Mouse (Mus musculus): ENCODE data around the gene Klhl11. TPM values are rescaled to one million over a fixed set of nuclear protein-coding genes. Genes with fewer than 3 reads are reported as not detected.

The Klhl11 gene
- polyA plus RNA-seq, 1 experiment from 2014 or later, result 12.4 TPM

DNA sequence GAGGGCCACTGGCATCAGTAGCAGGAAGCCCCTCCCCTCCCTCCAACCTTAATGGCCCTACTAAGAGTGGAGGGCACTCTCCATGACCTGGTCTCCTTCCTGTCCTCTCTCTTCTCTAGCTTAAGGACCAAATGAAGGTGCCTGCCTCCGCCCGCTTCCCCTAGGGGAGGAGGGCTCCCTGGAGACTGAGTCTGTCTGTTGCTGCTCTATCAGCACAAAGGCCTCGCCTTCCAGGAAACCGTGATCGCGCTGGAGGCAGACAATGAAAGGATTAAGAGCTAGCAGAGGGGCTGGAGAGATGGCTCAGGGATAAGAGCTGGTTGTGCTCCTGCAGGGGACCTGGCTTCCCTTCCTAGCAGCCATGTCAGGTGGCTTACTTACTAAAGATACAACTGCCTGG lies 28.8 kb upstream of the Klhl11 start:
- Histone ChIP-seq H3K9ac (no peak overlapping the region), H3K4me1 (no peaks in the 10 kb centered on the region), H3K9me3 (no peaks in the 10 kb centered on the region), H3K4me3 (no peak overlapping the region), H3K27ac (no peak overlapping the region), H3K4me2 (replicated peaks) (no peak overlapping the region), H3K36me3 (peaks cover 96% of the 10 kb centered on the region), H3K27me3 (replicated peaks) (no peaks in the 10 kb centered on the region)
- no peak for ATAC-seq (ENCODE audit: low FRiP score, low read depth)
- WGBS, result 49% methylated on average over 6 of the region's 6 CpGs

DNA sequence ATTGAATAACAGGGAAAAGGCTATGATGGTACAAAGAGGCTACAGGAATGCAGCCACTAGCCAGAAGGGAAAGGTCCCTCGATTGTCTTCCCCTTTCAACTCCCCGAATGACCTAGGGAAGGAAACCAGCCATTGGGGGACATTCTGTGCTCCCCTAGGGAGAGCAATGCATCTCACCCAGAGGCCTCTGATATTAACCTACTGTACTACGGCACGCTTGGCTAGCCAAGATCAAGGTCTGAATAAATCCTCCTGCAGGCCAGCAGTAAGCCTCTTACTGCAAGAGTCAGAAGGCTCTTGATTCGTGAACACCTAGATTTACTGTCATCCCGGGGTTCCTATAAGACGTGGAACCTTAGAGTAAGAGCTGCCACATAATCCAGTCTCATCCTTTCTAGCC lies 28.1 kb upstream of the Klhl11 start:
- ATAC-seq (ENCODE audit: low FRiP score, low read depth), result no peak
- no peak overlapping the region for H3K27ac ChIP-seq
- no peak overlapping the region for H3K9ac ChIP-seq
- no peak overlapping the region for H3K4me2 ChIP-seq (replicated peaks)
- H3K27me3 ChIP-seq (replicated peaks), result no peaks in the 10 kb centered on the region
- no peaks in the 10 kb centered on the region for H3K4me1 ChIP-seq
- H3K9me3 ChIP-seq, result no peaks in the 10 kb centered on the region
- 82% methylated on average over 7 of the region's 7 CpGs for WGBS
- H3K36me3 ChIP-seq, result peaks cover 96% of the 10 kb centered on the region
- H3K4me3 ChIP-seq, result no peak overlapping the region

DNA sequence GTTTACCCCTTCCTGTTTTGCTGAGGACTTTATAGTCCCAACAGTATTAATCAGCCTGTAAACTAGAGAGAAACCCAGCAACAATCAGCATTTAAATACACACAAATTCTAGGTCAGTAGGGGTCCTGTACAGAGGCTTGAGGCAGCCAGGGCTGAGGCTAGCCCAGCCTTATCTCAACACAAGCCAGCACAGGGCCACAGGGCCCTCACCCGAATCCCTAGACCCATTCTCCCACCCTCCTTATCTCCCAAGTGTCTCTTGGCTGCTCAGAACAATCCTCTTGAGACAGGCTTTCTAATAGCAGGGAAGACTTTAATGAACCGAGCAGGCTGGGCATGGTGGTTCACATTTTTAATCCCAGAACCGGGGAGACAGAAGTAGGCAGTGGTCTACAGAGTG lies 27.7 kb upstream of the Klhl11 start:
- WGBS, result 89% methylated on average over 3 of the region's 3 CpGs

DNA sequence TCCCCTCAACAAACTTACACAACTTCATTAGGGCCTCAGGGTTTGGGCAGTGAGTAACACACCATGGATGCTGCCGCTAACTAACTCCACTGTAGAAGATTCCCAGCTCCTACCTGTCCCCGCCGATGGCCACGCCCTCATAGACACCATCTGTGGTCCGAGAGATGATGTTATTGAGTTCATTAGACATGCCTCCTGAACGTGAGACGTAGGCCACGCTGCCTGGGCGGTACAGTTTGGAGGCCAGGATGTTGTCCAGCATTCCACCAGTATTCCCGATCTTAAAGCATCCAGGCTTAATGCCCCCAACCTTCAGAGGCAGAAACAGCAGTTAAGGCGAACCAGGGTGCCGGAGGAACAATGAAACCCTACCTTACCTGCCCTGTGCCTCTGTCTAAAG lies 21.2 kb upstream of the Klhl11 start:
- Histone ChIP-seq H3K36me3 (peaks cover 96% of the 10 kb centered on the region), H3K4me1 (no peaks in the 10 kb centered on the region), H3K9me3 (no peaks in the 10 kb centered on the region), H3K9ac (no peak overlapping the region), H3K4me2 (replicated peaks) (no peak overlapping the region), H3K27ac (no peak overlapping the region), H3K4me3 (no peak overlapping the region), H3K27me3 (replicated peaks) (no peaks in the 10 kb centered on the region)
- WGBS, result 94% methylated on average over 12 of the region's 12 CpGs
- no peak for ATAC-seq (ENCODE audit: low FRiP score, low read depth)

More for the DNA sequence above, 27.7 kb upstream of the Klhl11 start:
- no peak for ATAC-seq (ENCODE audit: low FRiP score, low read depth)
- H3K9me3 ChIP-seq, result no peaks in the 10 kb centered on the region
- H3K4me3 ChIP-seq, result no peak overlapping the region
- H3K27ac ChIP-seq, result no peak overlapping the region
- no peaks in the 10 kb centered on the region for H3K4me1 ChIP-seq
- no peak overlapping the region for H3K9ac ChIP-seq
- no peak overlapping the region for H3K4me2 ChIP-seq (replicated peaks)
- peaks cover 96% of the 10 kb centered on the region for H3K36me3 ChIP-seq
- H3K27me3 ChIP-seq (replicated peaks), result no peaks in the 10 kb centered on the region

DNA sequence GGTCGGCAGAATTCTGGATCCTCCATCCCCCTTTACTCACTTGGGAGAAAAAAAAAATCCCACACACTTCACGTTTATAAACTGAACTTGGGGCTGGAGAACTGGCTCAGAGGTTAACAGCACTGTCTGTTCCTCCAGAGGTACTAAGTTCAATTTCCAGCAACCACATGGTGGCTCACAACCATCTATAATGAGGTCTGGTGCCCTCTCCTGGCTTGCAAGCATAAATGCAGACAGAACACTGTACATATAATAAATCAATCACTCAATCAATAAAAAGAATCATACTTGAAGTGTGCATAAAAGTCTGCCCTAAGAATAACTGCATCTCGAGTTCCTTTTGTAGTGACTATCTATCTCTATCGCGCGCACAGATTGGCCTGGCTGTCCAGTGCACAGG lies 18.4 kb upstream of the Klhl11 start:
- H3K9me3 ChIP-seq, result no peaks in the 10 kb centered on the region
- no peaks in the 10 kb centered on the region for H3K27me3 ChIP-seq (replicated peaks)
- no peak overlapping the region for H3K4me2 ChIP-seq (replicated peaks)
- H3K4me1 ChIP-seq, result no peaks in the 10 kb centered on the region
- no peak overlapping the region for H3K27ac ChIP-seq
- H3K36me3 ChIP-seq, result peaks cover 95% of the 10 kb centered on the region
- no peak overlapping the region for H3K9ac ChIP-seq
- 91% methylated on average over 6 of the region's 6 CpGs for whole genome bisulfite sequencing
- no peak overlapping the region for H3K4me3 ChIP-seq
- ATAC-seq (ENCODE audit: low FRiP score, low read depth), result no peak

DNA sequence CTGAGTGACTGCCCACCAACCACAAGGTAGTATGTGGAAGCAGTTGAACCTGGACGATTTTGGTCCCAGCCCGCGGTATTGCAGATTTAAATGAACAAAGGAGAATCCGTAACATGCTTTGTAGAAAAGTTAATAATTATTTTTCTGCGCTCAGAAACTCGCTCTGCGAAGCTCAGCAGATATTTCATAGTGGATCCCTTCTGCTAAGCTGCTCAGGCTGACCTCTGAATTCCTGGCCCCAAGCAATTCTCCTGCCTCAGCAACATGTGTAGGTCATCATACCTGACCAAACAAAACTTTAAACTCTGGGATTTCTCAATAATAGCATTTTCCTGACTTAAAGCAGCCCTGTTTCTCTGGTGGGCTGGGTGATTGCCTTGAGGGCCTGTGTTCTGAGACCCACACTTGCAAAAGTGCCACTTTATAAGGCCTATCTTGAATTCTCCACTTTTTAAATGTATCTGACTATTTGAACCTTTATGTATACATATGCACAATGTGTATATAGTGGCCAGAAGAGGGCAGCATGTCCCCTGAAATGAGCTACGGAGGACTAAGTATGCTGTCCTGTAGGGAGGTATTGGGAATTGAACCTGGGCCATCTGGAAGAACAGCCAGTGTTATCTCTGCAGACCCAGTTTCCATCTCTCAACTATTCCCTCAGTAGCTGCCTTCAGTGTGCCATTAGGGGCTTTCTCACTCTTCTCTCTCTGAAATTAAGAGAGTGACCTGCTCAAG lies 13.4 kb upstream of the Klhl11 start:
- WGBS, result 88% methylated on average over 8 of the region's 8 CpGs
- ATAC-seq (ENCODE audit: low FRiP score, low read depth), result no peak
- H3K9me3 ChIP-seq, result no peaks in the 10 kb centered on the region
- H3K36me3 ChIP-seq, result peaks cover 99% of the 10 kb centered on the region
- no peaks in the 10 kb centered on the region for H3K4me1 ChIP-seq
- no peak overlapping the region for H3K4me3 ChIP-seq
- no peaks in the 10 kb centered on the region for H3K27me3 ChIP-seq (replicated peaks)
- H3K4me2 ChIP-seq (replicated peaks), result no peak overlapping the region
- H3K9ac ChIP-seq, result no peak overlapping the region
- no peak overlapping the region for H3K27ac ChIP-seq

DNA sequence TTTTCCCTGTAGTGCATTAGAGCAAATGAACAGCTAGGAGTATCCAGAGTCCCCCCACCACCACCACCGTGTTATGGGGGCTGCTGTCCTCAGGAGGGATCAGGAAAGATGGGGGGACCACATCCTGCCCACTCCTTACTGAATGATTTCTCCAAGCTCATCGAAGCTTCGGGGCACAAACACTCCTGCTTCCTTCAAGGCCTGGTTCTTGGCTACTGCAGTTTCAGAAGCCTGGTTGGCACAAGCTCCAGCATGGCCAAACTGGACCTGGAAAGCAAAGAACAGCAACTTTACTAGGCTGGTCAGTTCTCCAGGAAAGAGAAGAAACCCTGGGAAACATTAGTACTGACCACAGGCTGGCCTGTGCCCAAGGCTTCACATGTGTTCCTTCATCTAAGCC lies 11.9 kb upstream of the Klhl11 start:
- Histone ChIP-seq H3K4me2 (replicated peaks) (no peak overlapping the region), H3K4me1 (no peaks in the 10 kb centered on the region), H3K36me3 (peaks cover 99% of the 10 kb centered on the region), H3K4me3 (no peak overlapping the region), H3K9ac (no peak overlapping the region), H3K27me3 (replicated peaks) (no peaks in the 10 kb centered on the region), H3K27ac (no peak overlapping the region), H3K9me3 (no peaks in the 10 kb centered on the region)
- 94% methylated on average over 3 of the region's 3 CpGs for WGBS
- ATAC-seq (ENCODE audit: low FRiP score, low read depth), result no peak

DNA sequence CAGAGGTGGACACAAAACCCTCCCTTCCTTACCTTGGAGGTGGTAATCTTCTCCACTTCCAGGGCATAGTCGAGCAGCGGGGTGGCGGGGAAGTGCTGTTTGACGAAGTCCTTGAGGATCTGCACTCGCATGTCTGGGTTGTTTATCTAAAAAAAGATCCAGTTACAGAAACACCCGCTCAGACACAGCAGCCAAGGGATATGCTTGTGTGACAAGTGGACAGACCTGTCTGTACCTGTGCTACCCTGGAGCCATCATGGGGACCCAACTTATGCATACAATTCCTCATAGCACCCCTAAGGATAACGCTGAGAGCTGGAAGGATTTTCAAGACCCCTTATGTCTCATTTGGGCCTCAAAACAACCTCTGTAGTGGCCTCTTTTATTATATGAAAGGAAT lies 6.6 kb upstream of the Klhl11 start:
- Histone ChIP-seq H3K27ac (no peak overlapping the region), H3K4me3 (no peak overlapping the region), H3K4me1 (no peaks in the 10 kb centered on the region), H3K36me3 (peaks cover 84% of the 10 kb centered on the region), H3K9me3 (no peaks in the 10 kb centered on the region), H3K9ac (no peak overlapping the region), H3K27me3 (replicated peaks) (no peaks in the 10 kb centered on the region), H3K4me2 (replicated peaks) (no peak overlapping the region)
- 92% methylated on average over 7 of the region's 7 CpGs for WGBS
- no peak for ATAC-seq (ENCODE audit: low FRiP score, low read depth)

DNA sequence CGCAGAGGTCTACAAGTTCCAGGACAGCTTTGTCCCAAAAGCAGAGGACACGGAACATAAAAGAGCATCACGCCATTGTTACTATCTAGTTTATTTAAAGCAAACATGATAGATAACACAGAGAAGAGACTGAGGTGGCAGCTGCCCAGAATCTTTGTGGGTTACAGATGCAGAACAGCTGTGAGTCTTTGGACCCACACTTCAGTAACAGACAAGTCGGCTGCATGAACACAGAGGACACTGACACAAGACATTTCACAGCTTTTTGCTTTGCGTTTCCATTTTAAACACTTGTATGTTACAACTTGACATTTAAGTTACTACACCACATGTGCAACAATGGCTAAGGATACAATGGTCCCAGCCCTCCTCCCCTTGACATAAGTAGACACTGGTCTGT lies 3.7 kb upstream of the Klhl11 start:
- no peak overlapping the region for H3K9ac ChIP-seq
- H3K4me1 ChIP-seq, result peaks cover under 1% of the 10 kb centered on the region
- H3K27ac ChIP-seq, result no peak overlapping the region
- no peak for ATAC-seq (ENCODE audit: low FRiP score, low read depth)
- WGBS, result 92% methylated on average over 5 of the region's 5 CpGs
- no peak overlapping the region for H3K4me2 ChIP-seq (replicated peaks)
- peaks cover 55% of the 10 kb centered on the region for H3K36me3 ChIP-seq
- H3K4me3 ChIP-seq, result no peak overlapping the region
- no peaks in the 10 kb centered on the region for H3K9me3 ChIP-seq
- no peaks in the 10 kb centered on the region for H3K27me3 ChIP-seq (replicated peaks)

DNA sequence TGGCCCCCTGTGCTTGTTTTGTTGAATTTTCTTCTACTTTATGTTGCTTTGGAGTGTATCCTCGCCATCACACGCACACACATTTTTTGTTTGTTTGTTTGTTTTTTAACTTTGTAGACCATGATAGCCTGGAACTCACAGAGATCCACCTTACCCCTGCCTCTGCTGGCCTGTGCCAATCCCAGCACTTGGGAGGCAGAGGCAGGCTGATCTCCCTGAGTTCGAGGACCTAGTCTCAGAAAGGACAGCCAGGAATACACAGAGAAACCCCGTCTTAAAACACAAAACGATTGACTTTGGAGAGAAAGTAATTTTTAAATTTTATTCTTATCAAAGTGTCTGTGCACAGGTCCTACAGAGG lies 374 bp upstream of the Klhl11 start:
- Histone ChIP-seq H3K4me1 (peaks cover 18% of the 10 kb centered on the region), H3K27ac (no peak overlapping the region), H3K4me2 (replicated peaks) (peak overlapping the region; percentile 85), H3K9ac (no peak overlapping the region), H3K27me3 (replicated peaks) (no peaks in the 10 kb centered on the region), H3K9me3 (no peaks in the 10 kb centered on the region), H3K4me3 (0 out of 2 replicates have a peak overlapping the region, but pooled peaks have one; percentile 96), H3K36me3 (peaks cover 22% of the 10 kb centered on the region)
- peak; percentile 34; the same call in 1 of the 2 replicates for ATAC-seq (ENCODE audit: low FRiP score, low read depth)
- WGBS, result 34% methylated on average over 5 of the region's 5 CpGs

DNA sequence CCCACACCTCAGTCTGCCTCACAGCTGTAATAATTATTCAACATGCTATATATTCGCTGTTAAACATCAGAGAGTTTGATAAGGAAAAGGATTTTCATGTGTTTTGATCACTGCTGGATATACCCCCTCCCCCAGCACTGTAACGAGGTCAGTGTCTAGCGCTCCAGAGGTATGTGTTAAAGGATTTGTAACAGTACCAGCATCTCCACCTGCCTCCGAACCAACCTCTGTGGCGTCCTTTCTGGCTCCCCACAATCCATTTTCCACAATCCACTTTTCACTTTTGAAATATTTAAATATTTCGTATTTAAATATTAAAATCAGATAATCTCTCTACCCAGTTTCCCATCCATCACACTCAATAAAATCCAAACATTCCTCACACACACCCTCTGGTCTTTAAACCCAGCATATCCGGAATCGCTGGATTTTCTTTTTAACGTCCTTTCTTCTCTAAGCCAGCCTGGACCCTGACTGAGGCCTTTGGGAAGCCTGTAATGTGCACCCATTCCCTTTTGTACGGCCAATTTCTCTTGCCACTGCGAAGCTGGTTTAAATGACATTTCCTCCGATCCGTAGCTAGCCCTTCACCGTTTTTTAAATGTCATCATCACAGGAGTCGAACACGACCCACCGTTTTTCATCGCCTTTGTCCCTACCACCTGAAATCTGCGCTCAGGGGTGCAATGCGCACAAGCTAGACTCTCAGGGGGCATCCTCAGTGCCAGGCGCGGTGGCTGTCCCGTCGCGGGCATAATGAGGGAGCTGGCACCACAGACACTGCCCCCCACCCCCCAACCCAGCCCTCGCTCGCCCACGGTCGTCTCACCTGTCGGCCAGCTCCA lies 967 bp downstream of the Klhl11 start:
- Histone ChIP-seq H3K27ac (peak overlapping the region; percentile 64; the same call in 1 of the 2 replicates), H3K4me3 (peak overlapping the region; percentile 96), H3K4me1 (peaks cover 18% of the 10 kb centered on the region), H3K4me2 (replicated peaks) (peak overlapping the region; percentile 85), H3K27me3 (replicated peaks) (no peaks in the 10 kb centered on the region), H3K9ac (peak overlapping the region; percentile 92), H3K9me3 (no peaks in the 10 kb centered on the region), H3K36me3 (peaks cover 16% of the 10 kb centered on the region)
- 6% methylated on average over 30 of the region's 30 CpGs for WGBS
- ATAC-seq (ENCODE audit: low FRiP score, low read depth), result peak; percentile 22; the same call in 1 of the 2 replicates

DNA sequence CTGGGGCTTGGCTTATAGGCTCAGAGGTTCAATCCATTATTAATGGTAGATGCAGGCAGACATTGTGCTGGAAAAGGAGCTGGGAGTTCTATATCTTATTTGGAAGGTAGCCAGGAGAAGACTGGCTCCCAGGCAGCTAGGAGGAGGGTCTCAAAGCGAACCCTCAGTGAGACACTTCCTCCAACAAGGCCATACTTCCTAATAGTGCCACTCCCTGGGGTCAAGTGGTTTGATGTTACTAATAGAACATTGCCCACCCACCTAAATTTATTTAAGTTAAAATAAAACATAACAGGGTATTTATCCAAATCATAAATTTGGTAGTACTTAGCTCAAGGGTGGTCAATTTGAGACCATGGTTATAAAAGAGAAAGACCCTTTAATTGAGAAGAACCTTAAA lies 6.7 kb downstream of the Klhl11 start:
- Histone ChIP-seq H3K9ac (no peak overlapping the region), H3K27me3 (replicated peaks) (no peaks in the 10 kb centered on the region), H3K9me3 (no peaks in the 10 kb centered on the region), H3K4me3 (no peak overlapping the region), H3K4me2 (replicated peaks) (no peak overlapping the region), H3K36me3 (peaks cover 31% of the 10 kb centered on the region), H3K4me1 (peaks cover 13% of the 10 kb centered on the region), H3K27ac (no peak overlapping the region)
- WGBS, result 90% methylated on average over 1 of the region's 1 CpGs
- no peak for ATAC-seq (ENCODE audit: low FRiP score, low read depth)

All from neural tube, embryonic 12.5 days (tissue).